Mouse (Mus musculus) brain, embryonic 14.5 days (tissue): ENCODE data around the gene Etl4.

Experiments
- CTCF ChIP-seq: fragments of 200-500 bp; IDR thresholded peaks from 2 replicates; pipeline ENCODE4 v1.5.1; 2012; ENCODE audit warnings: inconsistent platforms, mild to moderate bottlenecking, moderate library complexity, borderline replicate concordance; ENCODE audit not compliant: insufficient read depth, insufficient read length; ENCODE audit errors: extremely low read depth
- POLR2A ChIP-seq: fragments of 200-500 bp; IDR thresholded peaks from 2 replicates; pipeline ENCODE4 v1.6.1; 2012; ENCODE audit warnings: mild to moderate bottlenecking, inconsistent platforms, borderline replicate concordance; ENCODE audit not compliant: poor library complexity, insufficient read depth, insufficient read length, severe bottlenecking; ENCODE audit errors: extremely low read depth

- TF ChIP-seq CTCF (no peak), POLR2A (no peak)
Observed at GRCm38 (mm10) chr2:20831608-20832406, 922.2 kb downstream of the Etl4 start.
